Mouse (Mus musculus) CH12.LX (cell line): Measurements from ENCODE around the gene 4930564D02Rik. TPM values are rescaled to one million over a fixed set of nuclear protein-coding genes. Genes with fewer than 3 reads are reported as not detected.

Experiments
- DNase-seq: peaks from one replicate; pipeline ENCODE4 v3.0.0-alpha.2; 2013; ENCODE audit errors: extremely low read depth
- H3K27ac ChIP-seq: 2 replicates; pipeline ENCODE4 v1.5.1; 2012; ENCODE audit warnings: low read depth, mild to moderate bottlenecking, control low read depth, moderate library complexity; ENCODE audit not compliant: insufficient read depth
- H3K27me3 ChIP-seq: replicated peaks from 2 replicates; pipeline ENCODE3; 2012; ENCODE audit warnings: inconsistent platforms
- H3K36me3 ChIP-seq, 2 experiments: replicated peaks in 1 of 2; 2 replicates each; pipeline versions ENCODE3 to v1.6.1; 2012; ENCODE audit warnings: inconsistent platforms in 1 of 2, low read length in 1 of 2, mild to moderate bottlenecking in 1 of 2, mixed read lengths in 1 of 2, moderate library complexity in 1 of 2; ENCODE audit not compliant: control insufficient read depth in 1 of 2, insufficient read depth in 1 of 2
- H3K4me1 ChIP-seq, 2 experiments: 2 replicates each; pipeline ENCODE4 v1.6.1; 2012; ENCODE audit warnings: inconsistent platforms in 1 of 2, moderate library complexity in 1 of 2; ENCODE audit not compliant: insufficient read depth in 2 of 2, control insufficient read depth in 1 of 2
- H3K4me2 ChIP-seq: 2 replicates; pipeline ENCODE4 v1.6.1; 2012; ENCODE audit warnings: low read depth, mild to moderate bottlenecking, control low read depth; ENCODE audit not compliant: poor library complexity, insufficient read depth, severe bottlenecking
- H3K4me3 ChIP-seq, 3 experiments: fragments of 150-350 bp in 1 of 3; sonication (generic) in 1 of 3; replicated peaks in 1 of 3; 2 replicates each; pipeline versions ENCODE3 to v1.5.1; 2011 to 2012; ENCODE audit warnings: low read depth in 2 of 3, low read length in 2 of 3, mild to moderate bottlenecking in 2 of 3, moderate library complexity in 2 of 3, control low read depth in 1 of 3, improper control_type of control experiment in 1 of 3, inconsistent platforms in 1 of 3, mixed read lengths in 1 of 3; ENCODE audit not compliant: poor library complexity in 1 of 3
- H3K79me2 ChIP-seq: replicated peaks from 2 replicates; pipeline ENCODE4 v1.6.1; 2012; ENCODE audit warnings: mild to moderate bottlenecking, moderate library complexity; ENCODE audit not compliant: control insufficient read depth, poor library complexity, insufficient read depth, severe bottlenecking; ENCODE audit errors: extremely low read depth
- H3K9ac ChIP-seq: 2 replicates; pipeline ENCODE4 v1.6.1; 2012; ENCODE audit warnings: low read depth, mild to moderate bottlenecking, control low read depth, moderate library complexity; ENCODE audit not compliant: insufficient read depth
- H3K9me3 ChIP-seq: replicated peaks from 2 replicates; pipeline ENCODE3; 2012; ENCODE audit warnings: low read length, inconsistent platforms, mixed read lengths
- BHLHE40 ChIP-seq: IDR thresholded peaks from 2 replicates; pipeline ENCODE4 v1.6.1; 2011; ENCODE audit warnings: mild to moderate bottlenecking, low read depth, low read length, improper control_type of control experiment
- CTCF ChIP-seq, 2 experiments: IDR thresholded peaks in 1 of 2; conservative IDR thresholded peaks in 1 of 2; 2 replicates each; pipeline ENCODE4 v1.5.1; 2011 to 2012; ENCODE audit warnings: low read depth in 2 of 2, low read length in 2 of 2, improper control_type of control experiment in 1 of 2, inconsistent platforms in 1 of 2, mild to moderate bottlenecking in 1 of 2, moderate library complexity in 1 of 2
- ELF1 ChIP-seq: IDR thresholded peaks from 2 replicates; pipeline ENCODE4 v1.6.1; 2014; ENCODE audit warnings: low read depth, mild to moderate bottlenecking, inconsistent platforms, low read length, improper control_type of control experiment
- ETS1 ChIP-seq: conservative IDR thresholded peaks from 2 replicates; pipeline ENCODE4 v1.6.1; 2012; ENCODE audit warnings: low read depth, mild to moderate bottlenecking, inconsistent platforms, low read length, improper control_type of control experiment, moderate library complexity
- KAT2A ChIP-seq: IDR thresholded peaks from 2 replicates; pipeline ENCODE4 v1.6.1; 2012; ENCODE audit warnings: low read length, improper control_type of control experiment, inconsistent platforms; ENCODE audit not compliant: insufficient replicate concordance
- MAFK ChIP-seq: IDR thresholded peaks from 2 replicates; pipeline ENCODE4 v1.6.1; 2011; ENCODE audit warnings: low read length, improper control_type of control experiment; ENCODE audit not compliant: insufficient replicate concordance
- MAZ ChIP-seq: IDR thresholded peaks from 2 replicates; pipeline ENCODE4 v1.6.1; 2012; ENCODE audit warnings: low read depth, mild to moderate bottlenecking, inconsistent platforms, low read length, improper control_type of control experiment, moderate library complexity
- NRF1 ChIP-seq: IDR thresholded peaks from 2 replicates; pipeline ENCODE4 v1.6.1; 2014; ENCODE audit warnings: low read depth, mild to moderate bottlenecking, inconsistent platforms, low read length, improper control_type of control experiment, moderate library complexity
- POLR2AphosphoS2 ChIP-seq: IDR thresholded peaks from 2 replicates; pipeline ENCODE4 v1.6.1; 2011; ENCODE audit warnings: low read depth, low read length, improper control_type of control experiment
- RAD21 ChIP-seq: IDR thresholded peaks from 2 replicates; pipeline ENCODE4 v1.6.1; 2011; ENCODE audit warnings: low read depth, mild to moderate bottlenecking, low read length, improper control_type of control experiment, moderate library complexity
- RCOR1 ChIP-seq: conservative IDR thresholded peaks from 2 replicates; pipeline ENCODE4 v1.6.1; 2012; ENCODE audit warnings: low read depth, mild to moderate bottlenecking, inconsistent platforms, low read length, improper control_type of control experiment
- TCF12 ChIP-seq: IDR thresholded peaks from 2 replicates; pipeline ENCODE4 v1.6.1; 2014; ENCODE audit warnings: low read depth, mild to moderate bottlenecking, inconsistent platforms, low read length, improper control_type of control experiment
- UBTF ChIP-seq: IDR thresholded peaks from 2 replicates; pipeline ENCODE4 v1.6.1; 2012; ENCODE audit warnings: low read depth, mild to moderate bottlenecking, inconsistent platforms, low read length, improper control_type of control experiment, moderate library complexity
- USF2 ChIP-seq: conservative IDR thresholded peaks from 2 replicates; pipeline ENCODE4 v1.6.1; 2011; ENCODE audit warnings: low read depth, low read length, improper control_type of control experiment
- dilution Hi-C: fragments of 300-500 bp; cut with MboI; formaldehyde crosslinking; loops from 2 replicates; pipeline ENCODE4 v1.14.3; 2020; ENCODE audit warnings: low sequenced_read_pairs; ENCODE audit not compliant: extremely low pct_unique_long_range_greater_than_20kb, extremely low pct_ligation_motif_present
- in situ Hi-C: fragments of 300-500 bp; cut with MboI; formaldehyde crosslinking; loops from 3 replicates; pipeline ENCODE4 v1.14.3; 2019; ENCODE audit warnings: low sequenced_read_pairs, low pct_ligation_motif_present, low pct_unique_long_range_greater_than_20kb, mixed read lengths
- polyA plus RNA-seq: library from polyadenylated mRNA; unstranded; fragments of >175 nt; gene quantifications from 2 replicates; pipeline ENCODE4 v1.2.1, GENCODE M21; 2012; ENCODE audit warnings: low read depth; ENCODE audit not compliant: insufficient read length
- total RNA-seq, 2 experiments: library from RNA; depleted of rRNA; stranded (reverse); fragments of 300-350 nt in 1 of 2; fragments of >200 nt in 1 of 2; gene quantifications; 2 replicates each; pipeline ENCODE4 v1.2.3; 2012 to 2014

4930564D02Rik gene
- total and polyA plus RNA-seq, 3 experiments: not detected

GRCm38 (mm10) chr3:105019826-105020692 lies 46.6 kb upstream of the 4930564D02Rik start:
- Histone ChIP-seq H3K9ac (no peak overlapping the region), H3K27ac (no peak overlapping the region), H3K4me1 (peaks cover 3 to 8% of the 10 kb centered on the region in 2 experiments; a peak in 2 of 4 replicates), H3K79me2 (no peaks in the 10 kb centered on the region), H3K36me3 (no peaks in the 10 kb centered on the region), H3K27me3 (no peaks in the 10 kb centered on the region), H3K4me2 (no peak overlapping the region), H3K9me3 (no peaks in the 10 kb centered on the region), H3K4me3 (no peak overlapping the region)
- TF ChIP-seq BHLHE40 (peak; percentile 36; the same call in 1 of the 2 replicates), MAFK (no peak)
- dilution Hi-C loops (no loop called here), in situ Hi-C loops (no loop called here)
- no peak for DNase-seq

GRCm38 (mm10) chr3:105023371-105024005 lies 43.2 kb upstream of the 4930564D02Rik start:
- H3K4me1 ChIP-seq: peaks cover 0 to 8% of the 10 kb centered on the region in 2 experiments; a peak in 1 of 4 replicates
- in situ Hi-C loops: no loop called here
- H3K27me3 ChIP-seq: no peaks in the 10 kb centered on the region
- H3K9ac ChIP-seq: no peak overlapping the region
- no peak overlapping the region for H3K27ac ChIP-seq
- no peaks in the 10 kb centered on the region for H3K79me2 ChIP-seq
- TF ChIP-seq UBTF (no peak), ETS1 (no peak), RCOR1 (no peak), CTCF (conservative IDR thresholded peaks at IDR 0.05 in 1 of 2, IDR thresholded peaks at IDR 0.05 in 1 of 2; ENCODE audit: low read depth in 2 of 2, low read length in 2 of 2) (no peak), POLR2AphosphoS2 (no peak), NRF1 (no peak), ELF1 (no peak), MAFK (no peak), BHLHE40 (no peak), RAD21 (no peak), KAT2A (no peak), MAZ (no peak), TCF12 (no peak), USF2 (no peak)
- no peak overlapping the region for H3K4me2 ChIP-seq
- no peaks in the 10 kb centered on the region for H3K36me3 ChIP-seq
- dilution Hi-C loops: no loop called here
- H3K4me3 ChIP-seq: no peak overlapping the region
- H3K9me3 ChIP-seq: peaks cover 2% of the 10 kb centered on the region
- no peak for DNase-seq
